Mouse (Mus musculus) liver, embryonic 14.5 days (tissue): Measurements from ENCODE around the gene Macf1. TPM values are rescaled to one million over a fixed set of nuclear protein-coding genes. Genes with fewer than 3 reads are reported as not detected.

Experiments
- ATAC-seq: fragments of 200-750 bp; cut with Nextera tagmentation; 2 replicates; pipeline ENCODE4 v1.8.0; 2017; ENCODE audit warnings: moderate number of reproducible peaks, mild to moderate bottlenecking, moderate library complexity; ENCODE audit not compliant: insufficient read depth
- DNase-seq, 3 experiments: peaks; one replicate each; pipeline ENCODE4 v3.0.0-alpha.2; 2012 to 2013; ENCODE audit warnings: low read depth in 3 of 3, low spot score in 3 of 3
- H3K27ac ChIP-seq: fragments of 300-500 bp; sonication (generic); 2 replicates; pipeline ENCODE4 v1.5.1; 2014; ENCODE audit warnings: moderate library complexity, mild to moderate bottlenecking, control low read depth, inconsistent platforms
- H3K27me3 ChIP-seq: fragments of 300-500 bp; sonication (generic); 2 replicates; pipeline ENCODE4 v1.6.1; 2014; ENCODE audit warnings: mild to moderate bottlenecking, low read length, moderate library complexity; ENCODE audit not compliant: control insufficient read depth, insufficient read depth
- H3K36me3 ChIP-seq: fragments of 300-500 bp; sonication (generic); replicated peaks from 2 replicates; pipeline ENCODE4 v1.6.1; 2014; ENCODE audit warnings: low read depth; ENCODE audit not compliant: control insufficient read depth, insufficient read depth
- H3K4me1 ChIP-seq, 2 experiments: fragments of 200-500 bp in 1 of 2; fragments of 300-500 bp in 1 of 2; sonication (generic) in 1 of 2; replicated peaks; 2 replicates each; pipeline ENCODE4 v1.6.1; 2012 to 2014; ENCODE audit warnings: antibody characterized with exemption in 1 of 2, inconsistent platforms in 1 of 2, low read length in 1 of 2; ENCODE audit not compliant: control insufficient read depth in 2 of 2, insufficient read depth in 2 of 2
- H3K4me2 ChIP-seq: fragments of 300-500 bp; sonication (generic); 2 replicates; pipeline ENCODE4 v1.6.1; 2014; ENCODE audit warnings: low read depth, mild to moderate bottlenecking, control low read depth, moderate library complexity
- H3K4me3 ChIP-seq, 2 experiments: fragments of 200-500 bp in 1 of 2; fragments of 300-500 bp in 1 of 2; sonication (generic) in 1 of 2; 2 replicates each; pipeline ENCODE4 v1.5.1; 2012 to 2014; ENCODE audit warnings: low read depth in 2 of 2, low read length in 2 of 2, mild to moderate bottlenecking in 2 of 2, control low read depth in 1 of 2, inconsistent platforms in 1 of 2, moderate library complexity in 1 of 2; ENCODE audit not compliant: insufficient read depth in 1 of 2
- H3K9ac ChIP-seq: fragments of 300-500 bp; sonication (generic); replicated peaks from 2 replicates; pipeline ENCODE4 v1.6.1; 2014; ENCODE audit warnings: mild to moderate bottlenecking, control low read depth, moderate library complexity
- H3K9me3 ChIP-seq: fragments of 300-500 bp; sonication (generic); 2 replicates; pipeline ENCODE4 v1.6.1; 2016; ENCODE audit warnings: low read length, mixed read lengths; ENCODE audit not compliant: control insufficient read depth
- CTCF ChIP-seq: IDR thresholded peaks from 2 replicates; pipeline ENCODE4 v1.5.1; 2016; ENCODE audit warnings: antibody characterized with exemption, low read depth, control low read depth
- EP300 ChIP-seq: IDR thresholded peaks from 2 replicates; pipeline ENCODE4 v1.6.1; 2016; ENCODE audit warnings: antibody characterized with exemption, low read depth
- WGBS: fragments of 180-500 bp; shearing (Covaris S2); extraction: QIAGEN DNeasy Blood & Tissue Kit; methylation state at CpG from one replicate; pipeline ENCODE4 v1.1.7; 2014; ENCODE audit not compliant: insufficient replicate concordance; 5-methylcytosine and 5-hydroxymethylcytosine counted together
- polyA plus RNA-seq, 2 experiments: library from polyadenylated mRNA; depleted of rRNA in 1 of 2; stranded (reverse) in 1 of 2; unstranded in 1 of 2; fragments of >200 nt; fragmentation: Nextera tagmentation in 1 of 2; extraction: Ambion mirVana in 1 of 2; gene quantifications; 2 replicates each; pipeline versions ENCODE4 v1.2.1 to v1.2.3; 2012 to 2014

The Macf1 gene
- polyA plus RNA-seq, 2 experiments, result 13.4 to 15.1 TPM

GRCm38 (mm10) chr4:123642877-123643276, 41.3 kb downstream of the Macf1 start:
- WGBS, result 71% methylated on average over 5 of the region's 5 CpGs
- H3K9ac ChIP-seq, result no peak overlapping the region
- H3K27me3 ChIP-seq, result no peaks in the 10 kb centered on the region
- ATAC-seq, result no peak
- no peaks in the 10 kb centered on the region for H3K9me3 ChIP-seq
- DNase-seq, result no peak
- H3K36me3 ChIP-seq, result no peaks in the 10 kb centered on the region
- no peak overlapping the region for H3K4me3 ChIP-seq
- no peak for TF ChIP-seq CTCF
- no peak for TF ChIP-seq EP300
- H3K4me2 ChIP-seq, result no peak overlapping the region
- no peak overlapping the region for H3K27ac ChIP-seq
- H3K4me1 ChIP-seq, result peaks cover 0 to 2% of the 10 kb centered on the region in 2 experiments; a peak in 1 of 4 replicates

DNA sequence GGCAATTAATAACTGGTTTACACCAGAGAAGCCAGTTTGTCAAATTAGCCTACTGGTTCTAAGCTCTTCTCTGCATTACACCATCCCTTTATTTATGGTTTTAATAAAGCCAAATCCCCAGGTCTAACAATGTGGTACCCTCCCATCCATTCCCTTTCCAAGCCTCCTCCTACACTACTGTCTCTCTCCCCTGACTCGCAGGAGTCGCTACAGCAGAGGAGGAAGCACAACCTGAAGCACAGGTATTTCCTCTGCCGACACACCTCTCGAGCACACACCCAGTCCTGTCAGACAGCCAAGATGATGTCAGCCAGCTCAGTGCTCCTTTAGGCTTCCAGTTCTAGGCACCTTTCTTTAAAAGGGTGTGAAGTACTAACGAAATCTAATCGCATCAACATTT, 47.0 kb downstream of the Macf1 start:
- TF ChIP-seq CTCF (no peak), EP300 (no peak)
- H3K27me3 ChIP-seq, result no peaks in the 10 kb centered on the region
- H3K4me2 ChIP-seq, result no peak overlapping the region
- no peak overlapping the region for H3K4me3 ChIP-seq
- H3K27ac ChIP-seq, result no peak overlapping the region
- H3K36me3 ChIP-seq, result no peaks in the 10 kb centered on the region
- H3K9ac ChIP-seq, result no peak overlapping the region
- H3K4me1 ChIP-seq, result peaks cover 0 to 5% of the 10 kb centered on the region in 2 experiments; a peak in 2 of 4 replicates
- 75% methylated on average over 6 of the region's 6 CpGs for WGBS
- no peaks in the 10 kb centered on the region for H3K9me3 ChIP-seq
- ATAC-seq (no peak), DNase-seq (no peak)

DNA sequence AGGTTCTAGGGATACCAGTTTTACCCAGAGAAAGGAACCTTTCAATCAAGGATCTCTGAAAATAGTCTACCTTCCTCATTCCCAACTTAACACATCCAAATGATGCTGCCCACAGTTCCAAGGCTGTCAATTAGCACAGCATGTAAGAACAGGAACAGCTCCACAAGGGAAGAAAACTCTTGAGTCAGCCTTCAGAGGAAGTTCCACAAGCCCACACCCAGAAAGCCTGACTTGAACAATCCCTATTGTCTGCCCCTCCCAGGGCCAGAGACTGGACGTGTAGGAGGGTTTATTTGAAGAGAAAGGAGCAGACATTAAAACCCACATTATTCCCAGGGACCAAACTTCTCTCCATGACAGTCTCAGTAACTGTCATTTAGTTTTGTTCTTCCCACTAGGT, 48.7 kb downstream of the Macf1 start:
- Histone ChIP-seq H3K27me3 (no peaks in the 10 kb centered on the region), H3K4me1 (peaks cover 0 to 5% of the 10 kb centered on the region in 2 experiments; a peak in 2 of 4 replicates), H3K9me3 (no peaks in the 10 kb centered on the region), H3K4me2 (no peak overlapping the region), H3K36me3 (no peaks in the 10 kb centered on the region), H3K27ac (no peak overlapping the region), H3K9ac (no peak overlapping the region), H3K4me3 (no peak overlapping the region)
- 4% methylated on average over 1 of the region's 1 CpGs for WGBS
- no peak for TF ChIP-seq EP300
- no peak for TF ChIP-seq CTCF
- ATAC-seq, result no peak
- DNase-seq, result no peak

DNA sequence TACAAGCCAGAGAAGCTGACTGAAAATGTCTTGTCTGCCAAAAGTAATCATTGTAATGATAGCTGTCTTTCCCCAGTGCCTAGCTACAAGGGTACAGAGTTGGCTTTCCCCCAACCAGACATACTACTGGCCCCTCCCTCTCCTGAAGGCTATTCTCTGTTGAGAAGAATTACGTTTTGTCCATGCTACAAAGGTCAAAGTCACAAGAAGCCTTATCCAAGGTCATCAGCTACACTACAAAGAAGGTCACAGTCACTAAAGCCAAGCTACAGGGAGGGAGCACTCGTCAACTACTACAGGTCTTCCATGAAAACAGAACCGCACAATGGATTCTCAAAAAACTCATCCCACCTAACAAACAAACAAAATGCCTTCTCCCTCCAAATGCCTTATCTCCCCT, 49.7 kb downstream of the Macf1 start:
- DNase-seq, result no peak
- Histone ChIP-seq H3K4me2 (no peak overlapping the region), H3K9ac (no peak overlapping the region), H3K36me3 (no peaks in the 10 kb centered on the region), H3K27ac (no peak overlapping the region), H3K27me3 (no peaks in the 10 kb centered on the region), H3K4me3 (no peak overlapping the region), H3K4me1 (peaks cover 0 to 5% of the 10 kb centered on the region in 2 experiments; a peak in 2 of 4 replicates), H3K9me3 (no peaks in the 10 kb centered on the region)
- no peak for ATAC-seq
- no peak for TF ChIP-seq CTCF
- TF ChIP-seq EP300, result no peak
- WGBS, result 71% methylated on average over 3 of the region's 3 CpGs

DNA sequence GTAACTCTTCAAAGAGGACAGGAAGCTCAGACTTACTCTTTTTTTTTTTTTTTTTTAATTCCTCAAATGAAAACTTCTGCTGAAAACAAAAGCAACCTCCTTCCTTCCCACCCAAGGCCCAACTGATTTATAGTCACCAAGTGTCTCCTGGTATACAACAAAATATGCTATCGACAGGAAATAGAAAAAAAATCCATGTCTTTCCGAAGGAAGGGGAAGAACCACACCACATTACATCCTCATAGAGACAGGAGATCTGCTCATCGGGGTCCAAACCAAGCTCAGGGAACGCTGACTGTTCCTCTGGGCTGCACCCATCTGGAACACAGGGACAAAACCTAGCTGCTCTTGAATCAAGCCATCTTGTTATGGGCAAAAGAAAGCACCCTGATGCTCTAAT, 50.3 kb downstream of the Macf1 start:
- Histone ChIP-seq H3K9me3 (no peaks in the 10 kb centered on the region), H3K4me2 (no peak overlapping the region), H3K27me3 (no peaks in the 10 kb centered on the region), H3K4me3 (no peak overlapping the region), H3K9ac (no peak overlapping the region), H3K36me3 (no peaks in the 10 kb centered on the region), H3K4me1 (peaks cover 0 to 5% of the 10 kb centered on the region in 2 experiments; a peak in 2 of 4 replicates), H3K27ac (no peak overlapping the region)
- no peak for ATAC-seq
- DNase-seq, result no peak
- 48% methylated on average over 4 of the region's 4 CpGs for WGBS
- TF ChIP-seq EP300 (no peak), CTCF (no peak)
